Mouse (Mus musculus) C2C12 (cell line): Measurements from ENCODE around the gene Ccdc6.

Experiments used
- CEBPB ChIP-seq: IDR thresholded peaks from one replicate; pipeline ENCODE4 v1.6.1; 2011; ENCODE audit warnings: low read depth, mild to moderate bottlenecking, control low read depth, moderate library complexity
- CTCF ChIP-seq: IDR thresholded peaks from one replicate; pipeline ENCODE4 v1.5.1; 2011; ENCODE audit not compliant: control insufficient read depth, insufficient read depth, insufficient read length
- MAX ChIP-seq: IDR thresholded peaks from one replicate; pipeline ENCODE4 v1.6.1; 2011; ENCODE audit warnings: mild to moderate bottlenecking, control low read depth
- USF1 ChIP-seq: IDR thresholded peaks from one replicate; pipeline ENCODE4 v1.6.1; 2011; ENCODE audit warnings: low read depth, mild to moderate bottlenecking, control low read depth, moderate library complexity

- TF ChIP-seq CTCF (no peak), MAX (no peak), USF1 (no peak), CEBPB (no peak)
Measured at GRCm38 (mm10) chr10:70119451-70119850, 22.5 kb downstream of the Ccdc6 start.
